Mouse (Mus musculus) MEL (cell line): ENCODE measurements around the gene Cd40lg. TPM values are rescaled to one million over a fixed set of nuclear protein-coding genes. Genes with fewer than 3 reads are reported as not detected.

Experiments
- DNase-seq: peaks from one replicate; pipeline ENCODE4 v3.0.0; 2011; ENCODE audit warnings: low read depth, low spot score
- H3K27ac ChIP-seq: 2 replicates; pipeline ENCODE4 v1.5.1; 2012; ENCODE audit warnings: low read depth, mild to moderate bottlenecking, control low read depth, low read length, moderate library complexity; ENCODE audit not compliant: control insufficient read depth
- H3K27me3 ChIP-seq, 2 experiments: fragments of 150-350 bp in 1 of 2; sonication (generic) in 1 of 2; 2 replicates each; pipeline ENCODE4 v1.6.1; 2012; ENCODE audit warnings: low read length in 2 of 2, mild to moderate bottlenecking in 2 of 2, improper control_type of control experiment in 1 of 2, moderate library complexity in 1 of 2; ENCODE audit not compliant: insufficient read depth in 2 of 2, control insufficient read depth in 1 of 2
- H3K36me3 ChIP-seq, 2 experiments: 2 replicates each; pipeline ENCODE4 v1.6.1; 2012 to 2014; ENCODE audit warnings: low read length in 2 of 2, improper control_type of control experiment in 1 of 2, inconsistent platforms in 1 of 2, mild to moderate bottlenecking in 1 of 2; ENCODE audit not compliant: insufficient read depth in 2 of 2, control insufficient read depth in 1 of 2
- H3K4me1 ChIP-seq, 2 experiments: fragments of 150-350 bp in 1 of 2; sonication (generic) in 1 of 2; 2 replicates each; pipeline ENCODE4 v1.6.1; 2012; ENCODE audit warnings: low read length in 2 of 2, improper control_type of control experiment in 1 of 2, mild to moderate bottlenecking in 1 of 2; ENCODE audit not compliant: insufficient read depth in 2 of 2, control insufficient read depth in 1 of 2
- H3K4me3 ChIP-seq, 2 experiments: fragments of 150-350 bp in 1 of 2; sonication (generic) in 1 of 2; 2 replicates each; pipeline ENCODE4 v1.5.1; 2012; ENCODE audit warnings: low read depth in 2 of 2, low read length in 2 of 2, mild to moderate bottlenecking in 2 of 2, moderate library complexity in 2 of 2, control low read depth in 1 of 2, improper control_type of control experiment in 1 of 2; ENCODE audit not compliant: control insufficient read depth in 1 of 2, insufficient read depth in 1 of 2
- H3K79me2 ChIP-seq: 2 replicates; pipeline ENCODE4 v1.6.1; 2012; ENCODE audit warnings: mild to moderate bottlenecking, low read length, moderate library complexity; ENCODE audit not compliant: control insufficient read depth, poor library complexity, insufficient read depth
- H3K9ac ChIP-seq: 2 replicates; pipeline ENCODE4 v1.6.1; 2012; ENCODE audit warnings: low read depth, mild to moderate bottlenecking, control low read depth, low read length, moderate library complexity; ENCODE audit not compliant: control insufficient read depth, poor library complexity, severe bottlenecking
- H3K9me3 ChIP-seq: fragments of 150-350 bp; sonication (generic); replicated peaks from 2 replicates; pipeline ENCODE4 v1.6.1; 2012; ENCODE audit warnings: mild to moderate bottlenecking, low read length, improper control_type of control experiment, moderate library complexity; ENCODE audit not compliant: insufficient read depth
- ELF1 ChIP-seq: IDR thresholded peaks from 2 replicates; pipeline ENCODE4 v1.6.1; 2014; ENCODE audit warnings: low read depth, mild to moderate bottlenecking, inconsistent platforms, low read length, improper control_type of control experiment, moderate library complexity
- ETS1 ChIP-seq: IDR thresholded peaks from 2 replicates; pipeline ENCODE4 v1.6.1; 2012; ENCODE audit warnings: low read depth, mild to moderate bottlenecking, inconsistent platforms, low read length, improper control_type of control experiment, moderate library complexity
- GATA1 ChIP-seq: IDR thresholded peaks from 2 replicates; pipeline ENCODE4 v1.6.1; 2011; ENCODE audit warnings: low read depth, low read length, improper control_type of control experiment
- HCFC1 ChIP-seq: IDR thresholded peaks from 2 replicates; pipeline ENCODE4 v1.6.1; 2012; ENCODE audit warnings: low read depth, mild to moderate bottlenecking, inconsistent platforms, low read length, improper control_type of control experiment, moderate library complexity
- JUND ChIP-seq: IDR thresholded peaks from 2 replicates; pipeline ENCODE4 v1.6.1; 2011; ENCODE audit warnings: low read depth, mild to moderate bottlenecking, improper control_type of control experiment, low read length
- KAT2A ChIP-seq: conservative IDR thresholded peaks from 2 replicates; pipeline ENCODE4 v1.6.1; 2012; ENCODE audit warnings: low read depth, low read length, improper control_type of control experiment, inconsistent platforms
- MAFK ChIP-seq: IDR thresholded peaks from 2 replicates; pipeline ENCODE4 v1.6.1; 2011; ENCODE audit warnings: low read depth, mild to moderate bottlenecking, low read length, improper control_type of control experiment, borderline replicate concordance
- MAX ChIP-seq: IDR thresholded peaks from 2 replicates; pipeline ENCODE4 v1.6.1; 2011; ENCODE audit warnings: low read length, improper control_type of control experiment
- MAZ ChIP-seq: IDR thresholded peaks from 2 replicates; pipeline ENCODE4 v1.6.1; 2012; ENCODE audit warnings: low read depth, mild to moderate bottlenecking, inconsistent platforms, low read length, improper control_type of control experiment
- MYC ChIP-seq: IDR thresholded peaks from 2 replicates; pipeline ENCODE4 v1.6.1; 2011; ENCODE audit warnings: low read depth, mild to moderate bottlenecking, low read length, improper control_type of control experiment, moderate library complexity
- NELFE ChIP-seq: IDR thresholded peaks from 2 replicates; pipeline ENCODE4 v1.6.1; 2011; ENCODE audit warnings: low read depth, low read length, improper control_type of control experiment
- NRF1 ChIP-seq: IDR thresholded peaks from 2 replicates; pipeline ENCODE4 v1.6.1; 2014; ENCODE audit warnings: low read depth, mild to moderate bottlenecking, inconsistent platforms, low read length, improper control_type of control experiment, moderate library complexity; ENCODE audit not compliant: poor library complexity, insufficient read depth, severe bottlenecking
- POLR2A ChIP-seq, 2 experiments: IDR thresholded peaks; 2 replicates each; pipeline ENCODE4 v1.6.1; 2011 to 2012; ENCODE audit warnings: low read length in 2 of 2, mild to moderate bottlenecking in 2 of 2, control low read depth in 1 of 2, improper control_type of control experiment in 1 of 2, low read depth in 1 of 2, moderate library complexity in 1 of 2; ENCODE audit not compliant: control insufficient read depth in 1 of 2, insufficient read depth in 1 of 2, poor library complexity in 1 of 2
- POLR2AphosphoS5 ChIP-seq: IDR thresholded peaks from 2 replicates; pipeline ENCODE4 v1.6.1; 2012; ENCODE audit warnings: low read depth, borderline replicate concordance, mild to moderate bottlenecking, inconsistent platforms, low read length, moderate library complexity, mixed read lengths
- RAD21 ChIP-seq: IDR thresholded peaks from 2 replicates; pipeline ENCODE4 v1.6.1; 2011; ENCODE audit warnings: mild to moderate bottlenecking, low read depth, low read length, improper control_type of control experiment
- RCOR1 ChIP-seq: IDR thresholded peaks from 2 replicates; pipeline ENCODE4 v1.6.1; 2012; ENCODE audit warnings: low read depth, mild to moderate bottlenecking, inconsistent platforms, low read length, improper control_type of control experiment
- SIN3A ChIP-seq: IDR thresholded peaks from 2 replicates; pipeline ENCODE4 v1.6.1; 2012; ENCODE audit warnings: low read length, improper control_type of control experiment, inconsistent platforms
- SMC3 ChIP-seq: IDR thresholded peaks from 2 replicates; pipeline ENCODE4 v1.6.1; 2011; ENCODE audit warnings: low read depth, low read length, improper control_type of control experiment
- TAL1 ChIP-seq: IDR thresholded peaks from 2 replicates; pipeline ENCODE4 v1.6.1; 2012; ENCODE audit warnings: mild to moderate bottlenecking, inconsistent platforms, low read length, moderate library complexity, mixed read lengths
- TBP ChIP-seq: IDR thresholded peaks from 2 replicates; pipeline ENCODE4 v1.8.0; 2011; ENCODE audit warnings: low read depth, low read length, improper control_type of control experiment
- TCF12 ChIP-seq: IDR thresholded peaks from 2 replicates; pipeline ENCODE4 v1.6.1; 2014; ENCODE audit warnings: low read depth, mild to moderate bottlenecking, inconsistent platforms, low read length, improper control_type of control experiment, moderate library complexity
- UBTF ChIP-seq: IDR thresholded peaks from 2 replicates; pipeline ENCODE4 v1.6.1; 2012; ENCODE audit warnings: low read depth, mild to moderate bottlenecking, inconsistent platforms, low read length, improper control_type of control experiment, moderate library complexity, borderline replicate concordance; ENCODE audit not compliant: insufficient read depth
- USF1 ChIP-seq: IDR thresholded peaks from 2 replicates; pipeline ENCODE4 v1.6.1; 2014; ENCODE audit warnings: low read depth, mild to moderate bottlenecking, inconsistent platforms, low read length, improper control_type of control experiment, moderate library complexity
- ZC3H11A ChIP-seq: IDR thresholded peaks from 2 replicates; pipeline ENCODE4 v1.6.1; 2012; ENCODE audit warnings: low read depth, mild to moderate bottlenecking, inconsistent platforms, low read length, improper control_type of control experiment
- ZKSCAN1 ChIP-seq: IDR thresholded peaks from 2 replicates; pipeline ENCODE4 v1.6.1; 2012; ENCODE audit warnings: low read depth, mild to moderate bottlenecking, inconsistent platforms, low read length, improper control_type of control experiment, moderate library complexity
- ZNF384 ChIP-seq: IDR thresholded peaks from 2 replicates; pipeline ENCODE4 v1.6.1; 2012; ENCODE audit warnings: low read depth, mild to moderate bottlenecking, inconsistent platforms, low read length, improper control_type of control experiment
- polyA plus RNA-seq, 2 experiments: library from polyadenylated mRNA; stranded (reverse) in 1 of 2; unstranded in 1 of 2; fragments of >175 nt in 1 of 2; fragments of >200 nt in 1 of 2; gene quantifications; 2 replicates each; pipeline versions ENCODE4 v1.2.1 to v1.2.4; 2012; ENCODE audit warnings: low replicate concordance in 2 of 2, low read depth in 1 of 2; ENCODE audit not compliant: insufficient read length in 2 of 2, insufficient read depth in 1 of 2, missing spikeins in 1 of 2
- total RNA-seq: library from RNA; depleted of rRNA; stranded (reverse); fragments of 300-350 nt; gene quantifications from 2 replicates; pipeline ENCODE4 v1.2.3, GENCODE M21; 2012

Cd40lg gene
- total and polyA plus RNA-seq, 3 experiments, result not detected

GRCm38 (mm10) chrX:57171269-57171668 lies 40.7 kb upstream of the Cd40lg start:
- Histone ChIP-seq H3K9me3 (no peaks in the 10 kb centered on the region), H3K27ac (no peak overlapping the region), H3K9ac (no peak overlapping the region), H3K79me2 (no peaks in the 10 kb centered on the region), H3K27me3 (no peaks in the 10 kb centered on the region), H3K36me3 (no peaks in the 10 kb centered on the region), H3K4me3 (no peak overlapping the region), H3K4me1 (no peaks in the 10 kb centered on the region)
- TF ChIP-seq ZC3H11A, result no peak
- no peak for TF ChIP-seq TCF12
- TF ChIP-seq USF1, result no peak
- TF ChIP-seq MAFK, result no peak
- TF ChIP-seq RCOR1, result no peak
- TF ChIP-seq JUND, result no peak
- no peak for TF ChIP-seq TBP
- no peak for TF ChIP-seq POLR2AphosphoS5
- TF ChIP-seq POLR2A (IDR thresholded peaks at IDR 0.05; ENCODE audit: control insufficient read depth in 1 of 2, insufficient read depth in 1 of 2, low read depth in 1 of 2, low read length in 2 of 2, poor library complexity in 1 of 2), result no peak
- no peak for TF ChIP-seq UBTF
- no peak for TF ChIP-seq SMC3
- TF ChIP-seq ZKSCAN1, result no peak
- no peak for TF ChIP-seq NRF1
- no peak for TF ChIP-seq ZNF384
- TF ChIP-seq ELF1, result no peak
- no peak for TF ChIP-seq GATA1
- no peak for TF ChIP-seq MAX
- no peak for TF ChIP-seq MAZ
- TF ChIP-seq HCFC1, result no peak
- DNase-seq, result no peak

- H3K4me1 ChIP-seq, result no peaks in the 10 kb centered on the region
- no peaks in the 10 kb centered on the region for H3K79me2 ChIP-seq
- no peaks in the 10 kb centered on the region for H3K36me3 ChIP-seq
- H3K4me3 ChIP-seq, result no peak overlapping the region
- no peak for DNase-seq
- no peak overlapping the region for H3K27ac ChIP-seq
- no peaks in the 10 kb centered on the region for H3K27me3 ChIP-seq
- H3K9ac ChIP-seq, result no peak overlapping the region
- no peaks in the 10 kb centered on the region for H3K9me3 ChIP-seq
- no peak for TF ChIP-seq KAT2A
- no peak for TF ChIP-seq RAD21
- no peak for TF ChIP-seq SIN3A
- TF ChIP-seq USF1, result no peak
- TF ChIP-seq ETS1, result no peak
- no peak for TF ChIP-seq POLR2AphosphoS5
- no peak for TF ChIP-seq ZNF384
- no peak for TF ChIP-seq MAFK
- no peak for TF ChIP-seq TAL1
- TF ChIP-seq SMC3, result no peak
- TF ChIP-seq NELFE, result no peak
- no peak for TF ChIP-seq TCF12
- TF ChIP-seq MYC, result no peak
- no peak for TF ChIP-seq MAZ
- TF ChIP-seq POLR2A (IDR thresholded peaks at IDR 0.05; ENCODE audit: control insufficient read depth in 1 of 2, insufficient read depth in 1 of 2, low read depth in 1 of 2, low read length in 2 of 2, poor library complexity in 1 of 2), result no peak
- TF ChIP-seq GATA1, result no peak
- TF ChIP-seq, all 39 proteins: peak for 0
These were observed 34.6 kb upstream of the Cd40lg start for GRCm38 (mm10) chrX:57177225-57177779.
